Mouse (Mus musculus) central nervous system, embryonic 14 days (tissue): ENCODE results near the gene Gm8011. TPM values are rescaled to one million over a fixed set of nuclear protein-coding genes. Genes with fewer than 3 reads are reported as not detected.

Experiments
- polyA plus RNA-seq: library from polyadenylated mRNA; depleted of rRNA; stranded (reverse); fragments of >200 nt; gene quantifications from 2 replicates; pipeline ENCODE4 v1.2.3, GENCODE M21; 2012; rRNA removed

The Gm8011 gene
- not detected in 2 replicates for polyA plus RNA-seq

GRCm38 (mm10) chr14:42463581-42463980 lies at the start of gene Gm8011:
Gene Gm8011 (plus strand): TSS chr14:42463881.

GRCm38 (mm10) chr14:42439573-42439972 lies 24.1 kb upstream of the Gm8011 start, which contains the start of gene Gm8005:
Gene Gm8005 (minus strand): TSS chr14:42439673.

GRCm38 (mm10) chr14:42502249-42502648 lies 38.6 kb downstream of the Gm8011 start, which contains the start of gene Gm8020:
Gene Gm8020 (minus strand): TSS chr14:42502349.

Other genes with a start within 250 kb of the Gm8011 start
- not detected in 2 replicates for gene Gm17026, start 203.8 kb upstream of the Gm8011 start, polyA plus RNA-seq
- gene Gm9611, start 166.5 kb upstream of the Gm8011 start, polyA plus RNA-seq: not detected in 2 replicates
- not detected in 2 replicates for gene Gm7995, start 153.7 kb upstream of the Gm8011 start, polyA plus RNA-seq
- gene Gm8005, start 24.2 kb upstream of the Gm8011 start, polyA plus RNA-seq: not detected in 2 replicates
- gene Gm8020, start 38.5 kb downstream of the Gm8011 start, polyA plus RNA-seq: not detected in 2 replicates
- not detected in 2 replicates for gene Gm8024, start 60.4 kb downstream of the Gm8011 start, polyA plus RNA-seq
- not detected in 2 replicates for gene Gm17124, start 136.0 kb downstream of the Gm8011 start, polyA plus RNA-seq
- not detected in 2 replicates for gene Gm3633, start 178.0 kb downstream of the Gm8011 start, polyA plus RNA-seq
- not detected in 2 replicates for gene Gm10378, start 192.1 kb downstream of the Gm8011 start, polyA plus RNA-seq